In the genomic region with DNA sequence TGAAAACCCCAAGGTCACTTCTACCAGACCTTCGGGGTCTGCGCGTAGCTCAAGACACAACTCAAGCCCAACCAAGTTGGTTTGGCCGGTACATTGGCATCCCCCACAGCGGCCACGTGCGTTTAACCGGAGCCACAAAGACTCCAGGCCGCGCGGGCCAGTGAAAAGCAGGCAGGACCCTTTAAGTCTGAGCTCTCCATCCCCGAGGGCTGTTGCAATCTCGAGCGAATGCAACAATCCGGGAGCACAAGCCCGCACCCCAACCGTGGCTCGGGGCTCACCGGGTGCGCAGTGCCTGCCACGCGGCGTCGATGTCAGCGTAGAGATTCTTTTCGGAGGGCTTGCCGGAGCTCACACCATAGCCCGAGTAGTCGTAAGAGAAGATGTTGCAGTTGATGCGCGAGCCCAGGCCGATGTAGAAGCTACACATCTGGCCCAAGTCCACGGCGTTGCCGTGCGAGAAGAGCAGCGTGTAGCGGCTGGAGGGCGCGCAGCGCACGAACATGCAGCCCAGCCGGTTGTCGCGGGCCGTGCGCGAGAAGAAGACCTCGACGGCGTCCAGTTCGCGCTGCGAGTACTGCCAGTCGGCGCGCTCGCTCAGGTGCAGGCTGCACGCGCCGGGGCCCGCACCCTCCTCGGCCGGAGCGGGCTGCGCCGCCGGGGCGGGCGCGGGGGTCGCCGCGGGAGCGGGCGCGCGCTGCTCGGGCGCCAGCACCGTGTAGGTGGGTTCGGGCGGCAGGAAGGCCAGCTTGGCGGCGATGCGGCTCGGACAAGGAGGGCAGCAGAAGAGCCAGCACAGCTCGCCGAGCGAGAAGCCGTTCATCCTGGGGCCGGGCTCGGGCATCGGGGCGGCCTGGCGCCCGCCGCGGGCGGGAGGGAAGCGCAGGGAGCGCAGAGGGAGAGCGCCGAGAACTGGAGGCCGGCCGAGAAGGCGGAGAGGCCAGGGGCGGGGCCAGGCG, we compare ENCODE assay signal across 8 mouse cellular contexts. TPM values are rescaled to one million over a fixed set of nuclear protein-coding genes. Genes with fewer than 3 reads are reported as not detected.
DNase-seq lines count a peak whose midpoint lies in the region; ATAC-seq and TF ChIP-seq lines count a peak whose summit lies in the region.

A gene (minus strand): TSS at position 893 of the 959 bp plus-strand sequence.

- peak within 1 kb of the TSS; percentile 98 for H3K9ac ChIP-seq in heart, embryonic 14.5 days (ENCODE audit: low read length)
- H3K9ac ChIP-seq in liver, postnatal 0 days (replicated peaks) = peak within 1 kb of the TSS; percentile 82

- no peak for TF ChIP-seq EP300 in liver, postnatal 0 days (IDR thresholded peaks at IDR 0.05; ENCODE audit: low read depth)

- peaks cover 17% of the 10 kb centered on the region for H3K36me3 ChIP-seq in forebrain, embryonic 10.5 days (replicated peaks)
- H3K36me3 ChIP-seq in heart, embryonic 14.5 days (ENCODE audit: control insufficient read depth, insufficient read depth, low read length) = peaks cover 5% of the 10 kb centered on the region; the same call in 1 of the 2 replicates
- H3K36me3 ChIP-seq in liver, postnatal 0 days (replicated peaks; ENCODE audit: insufficient read depth, low read length) = no peaks in the 10 kb centered on the region
- H3K36me3 ChIP-seq in thymus, adult 2 months (ENCODE audit: control insufficient read depth, insufficient read depth, low read length) = no peaks in the 10 kb centered on the region

- H3K9me3 ChIP-seq in forebrain, embryonic 10.5 days = no peaks in the 10 kb centered on the region
- H3K9me3 ChIP-seq in heart, embryonic 14.5 days (ENCODE audit: control insufficient read depth, low read length) = no peaks in the 10 kb centered on the region
- no peaks in the 10 kb centered on the region for H3K9me3 ChIP-seq in liver, postnatal 0 days (ENCODE audit: low read length)

- H3K4me3 ChIP-seq in bone marrow macrophage, adult 2 months (ENCODE audit: insufficient read depth, low read length) = peak within 1 kb of the TSS; percentile 78
- H3K4me3 ChIP-seq in forebrain, embryonic 10.5 days = peak within 1 kb of the TSS; percentile 91
- H3K4me3 ChIP-seq in heart, embryonic 14.5 days (ENCODE audit: control insufficient read depth in 1 of 2, insufficient read depth in 1 of 2, low read depth in 1 of 2, low read length in 2 of 2) = peak within 1 kb of the TSS; percentile 51 to 93
- peak within 1 kb of the TSS; percentile 82 for H3K4me3 ChIP-seq in liver, postnatal 0 days (ENCODE audit: low read depth, low read length)
- H3K4me3 ChIP-seq in olfactory bulb, adult 2 months (ENCODE audit: insufficient read depth, low read depth, low read length) = peak within 1 kb of the TSS; percentile 73
- H3K4me3 ChIP-seq in thymus, adult 2 months (ENCODE audit: control insufficient read depth, insufficient read depth, low read length) = peak within 1 kb of the TSS; percentile 92

- H3K27ac ChIP-seq in bone marrow macrophage, adult 2 months (ENCODE audit: insufficient read depth, low read depth, low read length) = peak within 1 kb of the TSS; percentile 71
- peak within 1 kb of the TSS; percentile 97 for H3K27ac ChIP-seq in forebrain, embryonic 10.5 days
- H3K27ac ChIP-seq in heart, embryonic 14.5 days (replicated peaks in 1 of 2; ENCODE audit: control insufficient read depth in 1 of 2, insufficient read depth in 1 of 2, low read depth in 2 of 2, low read length in 2 of 2) = peak within 1 kb of the TSS; percentile 63 to 95
- peak within 1 kb of the TSS; percentile 87 for H3K27ac ChIP-seq in liver, postnatal 0 days (ENCODE audit: low read depth)
- H3K27ac ChIP-seq in olfactory bulb, adult 2 months (ENCODE audit: insufficient read depth, low read depth, low read length) = peak within 1 kb of the TSS; percentile 12; the same call in 1 of the 2 replicates
- H3K27ac ChIP-seq in thymus, adult 2 months (ENCODE audit: control insufficient read depth, insufficient read depth, low read length) = no peak within 1 kb of the TSS

- H3K4me2 ChIP-seq in heart, embryonic 14.5 days (ENCODE audit: low read length) = peak within 1 kb of the TSS; percentile 78
- peak within 1 kb of the TSS; percentile 88 for H3K4me2 ChIP-seq in liver, postnatal 0 days (ENCODE audit: low read depth, low read length)

- TF ChIP-seq POLR2A in bone marrow macrophage, adult 2 months (IDR thresholded peaks at IDR 0.05; ENCODE audit: borderline replicate concordance, low read depth, low read length) = 0 out of 2 replicates have a peak, but pooled peaks have one; percentile 18
- TF ChIP-seq POLR2A in olfactory bulb, adult 2 months (IDR thresholded peaks at IDR 0.05; ENCODE audit: insufficient read depth, low read depth, low read length) = no peak; the same call in 1 of the 2 replicates
- TF ChIP-seq POLR2A in thymus, adult 2 months (IDR thresholded peaks at IDR 0.05; ENCODE audit: control insufficient read depth, extremely low read depth, insufficient read depth, low read length, poor library complexity) = no peak

- H3K27me3 ChIP-seq in forebrain, embryonic 10.5 days (ENCODE audit: poor library complexity, severe bottlenecking) = no peaks in the 10 kb centered on the region
- no peaks in the 10 kb centered on the region for H3K27me3 ChIP-seq in heart, embryonic 14.5 days (ENCODE audit: control insufficient read depth, insufficient read depth, low read length)
- H3K27me3 ChIP-seq in liver, postnatal 0 days (ENCODE audit: insufficient read depth, low read length) = no peaks in the 10 kb centered on the region
- H3K27me3 ChIP-seq in thymus, adult 2 months (ENCODE audit: control insufficient read depth, insufficient read depth, low read length) = no peaks in the 10 kb centered on the region

- under 1% methylated on average over 109 of the region's 109 CpGs for WGBS in forebrain, embryonic 10.5 days
- under 1% methylated on average over 95 of the region's 109 CpGs for WGBS in heart, embryonic 14.5 days
- 3% methylated on average over 83 of the region's 109 CpGs for WGBS in liver, postnatal 0 days (ENCODE audit: insufficient replicate concordance)
- WGBS in olfactory bulb, adult 2 months = under 1% methylated on average over 107 of the region's 109 CpGs
- under 1% methylated on average over 109 of the region's 109 CpGs for WGBS in thymus, adult 2 months

- ATAC-seq in heart, embryonic 14.5 days (ENCODE audit: insufficient number of reproducible peaks, insufficient read depth, low FRiP score, low read depth) = peak; percentile 32
- ATAC-seq in liver, postnatal 0 days = peak; percentile 28

- DNase-seq in CD8-positive naive resting alpha-beta T cell, adult 2 months (ENCODE audit: low read depth in 2 of 2, low spot score in 2 of 2) = peak; percentile 23 to 43
- DNase-seq in forebrain, embryonic 10.5 days (ENCODE audit: extremely low spot score, low spot score) = peak; percentile 58
- peak; percentile 64 for DNase-seq in kidney, postnatal 14 days
- peak; percentile 59 for DNase-seq in liver, postnatal 0 days
- peak; percentile 57 for DNase-seq in thymus, adult 2 months

- H3K4me1 ChIP-seq in bone marrow macrophage, adult 2 months (ENCODE audit: control insufficient read depth, insufficient read depth, low read length) = peaks cover 30% of the 10 kb centered on the region
- peaks cover 51% of the 10 kb centered on the region for H3K4me1 ChIP-seq in forebrain, embryonic 10.5 days
- H3K4me1 ChIP-seq in heart, embryonic 14.5 days (ENCODE audit: control insufficient read depth in 2 of 2, insufficient read depth in 2 of 2, low read length in 2 of 2) = peaks cover 8 to 37% of the 10 kb centered on the region in 2 experiments
- H3K4me1 ChIP-seq in liver, postnatal 0 days (ENCODE audit: insufficient read depth) = peaks cover 38% of the 10 kb centered on the region
- H3K4me1 ChIP-seq in olfactory bulb, adult 2 months (ENCODE audit: control insufficient read depth, insufficient read depth, low read length) = peaks cover 12% of the 10 kb centered on the region
- peaks cover 19% of the 10 kb centered on the region for H3K4me1 ChIP-seq in thymus, adult 2 months (replicated peaks; ENCODE audit: control insufficient read depth, insufficient read depth, low read length)

- no peak for TF ChIP-seq CTCF in bone marrow macrophage, adult 2 months (IDR thresholded peaks at IDR 0.05; ENCODE audit: low read depth, low read length)
- TF ChIP-seq CTCF in liver, postnatal 0 days (IDR thresholded peaks at IDR 0.05; ENCODE audit: low read depth) = no peak
- TF ChIP-seq CTCF in olfactory bulb, adult 2 months (IDR thresholded peaks at IDR 0.05; ENCODE audit: insufficient read depth, low read depth, low read length) = no peak
- TF ChIP-seq CTCF in thymus, adult 2 months (IDR thresholded peaks at IDR 0.05; ENCODE audit: borderline replicate concordance, control insufficient read depth, extremely low read depth, insufficient read depth, low read length, poor library complexity) = no peak

RNA-seq across cellular contexts. Expression of the gene that starts here (rescaled TPM):
- polyA plus RNA-seq in bone marrow macrophage, adult 2 months (2012; ENCODE audit: insufficient read depth, insufficient read length, missing spikeins) = 27.2 and 30.2 TPM in 2 replicates
- polyA plus RNA-seq in forebrain, embryonic 10.5 days (2016; fragmentation: Nextera tagmentation; extraction: Ambion mirVana) = 12.3 and 15.7 TPM in 2 replicates
- polyA plus RNA-seq in heart, embryonic 14.5 days (2014; fragmentation: Nextera tagmentation; extraction: Ambion mirVana) = 76.7 and 82.0 TPM in 2 replicates
- polyA plus RNA-seq in liver, postnatal 0 days (2015; fragmentation: Nextera tagmentation; extraction: Ambion mirVana) = 36.4 and 37.9 TPM in 2 replicates
- polyA plus RNA-seq in olfactory bulb, adult 2 months (2012; ENCODE audit: insufficient read depth, insufficient read length, low replicate concordance, missing spikeins) = not detected in 2 replicates
- polyA plus RNA-seq in thymus, adult 2 months (2012; rRNA removed) = 78.7 and 92.3 TPM in 2 replicates
